Mouse (Mus musculus) lung, postnatal 4 days (tissue): ENCODE measurements around the gene Parvb.

ENCODE experiments used
- DNase-seq, 2 experiments: peaks; one replicate each; pipeline ENCODE4 v3.0.0; 2021

The Parvb gene

DNA sequence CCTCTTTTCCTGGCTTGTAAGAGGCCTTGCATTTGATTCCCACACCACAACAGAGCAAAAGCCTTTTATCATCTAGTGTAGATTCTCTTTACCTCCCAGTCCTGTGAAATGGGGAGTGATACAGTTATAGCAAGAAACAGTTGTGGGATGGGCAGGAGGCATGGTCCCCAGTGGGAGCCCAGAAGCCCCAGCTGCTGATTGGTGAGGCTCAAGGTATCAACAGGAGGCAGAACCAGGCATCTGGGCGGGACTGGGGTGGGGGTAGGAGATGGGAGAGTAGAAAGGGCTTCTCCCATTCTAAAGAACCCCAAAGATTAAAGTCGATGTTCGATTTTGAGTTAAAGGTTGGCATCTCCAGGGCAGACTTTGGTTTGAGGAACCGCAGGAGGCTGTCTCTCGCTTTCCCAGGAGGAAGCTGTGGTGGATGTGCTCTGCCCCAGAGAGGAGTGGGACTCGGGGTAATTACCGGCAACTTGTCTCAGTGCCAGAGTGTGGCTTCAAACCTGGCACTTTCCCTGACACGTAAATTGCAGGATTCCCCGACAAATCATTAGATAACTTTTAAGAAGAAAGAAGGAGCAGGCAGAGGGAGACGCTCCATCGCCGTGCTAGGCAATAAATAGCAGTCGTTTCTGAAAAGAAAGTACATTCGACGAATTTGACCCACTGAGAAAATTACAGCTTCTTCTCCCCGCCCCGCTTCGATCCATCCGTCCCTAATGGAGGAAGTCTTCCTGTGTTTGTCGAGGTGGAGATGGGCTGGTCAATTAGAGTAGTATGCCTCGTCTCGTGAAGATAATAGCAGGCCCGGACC, 13.7 kb upstream of the Parvb start:
- DNase-seq = no peak

- peak; percentile 41 to 63 for DNase-seq
Measured at GRCm38 (mm10) chr15:84218783-84219271, 13.0 kb upstream of the Parvb start.

DNA sequence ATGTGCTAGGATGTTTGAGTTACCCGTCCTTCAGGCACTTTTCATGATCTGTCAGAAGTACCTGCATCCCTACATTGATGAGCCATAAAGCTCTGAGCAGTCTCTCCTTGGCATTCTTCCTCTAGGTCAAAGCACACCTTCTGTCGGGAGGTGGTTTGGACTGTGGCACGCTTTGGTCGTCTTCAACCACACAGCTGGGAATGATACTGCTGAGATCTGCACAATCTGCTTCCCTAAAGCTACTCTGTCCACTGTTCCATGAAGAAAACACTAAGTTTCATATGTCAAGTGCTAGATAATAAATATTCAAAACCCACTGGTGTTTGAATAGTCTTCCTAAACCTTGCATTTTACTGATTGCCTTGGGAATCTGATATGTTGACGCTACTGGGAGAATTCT, 10.3 kb upstream of the Parvb start:
- no peak for DNase-seq

GRCm38 (mm10) chr15:84223423-84223822, 8.4 kb upstream of the Parvb start:
- no peak for DNase-seq

DNA sequence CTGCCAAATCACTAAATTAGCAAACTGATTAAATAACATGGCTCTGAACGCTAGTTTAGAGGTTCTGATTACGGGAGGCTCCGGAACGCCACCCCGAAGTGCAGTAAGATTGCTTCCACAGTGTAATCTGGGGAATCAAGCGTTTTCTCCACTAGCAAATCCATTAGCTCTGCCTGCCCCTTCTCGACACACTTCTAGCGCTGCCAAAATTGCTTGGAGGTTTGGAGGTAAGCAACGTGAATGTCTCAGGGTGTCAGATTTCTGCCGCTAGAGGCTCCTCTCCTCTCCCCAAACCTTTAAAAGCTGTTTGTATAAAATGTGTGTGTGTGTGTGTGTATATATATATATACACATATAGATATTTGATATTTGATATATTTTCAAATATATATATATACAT, 7.1 kb upstream of the Parvb start:
- no peak for DNase-seq

GRCm38 (mm10) chr15:84226918-84227317, 4.9 kb upstream of the Parvb start:
- no peak for DNase-seq

DNA sequence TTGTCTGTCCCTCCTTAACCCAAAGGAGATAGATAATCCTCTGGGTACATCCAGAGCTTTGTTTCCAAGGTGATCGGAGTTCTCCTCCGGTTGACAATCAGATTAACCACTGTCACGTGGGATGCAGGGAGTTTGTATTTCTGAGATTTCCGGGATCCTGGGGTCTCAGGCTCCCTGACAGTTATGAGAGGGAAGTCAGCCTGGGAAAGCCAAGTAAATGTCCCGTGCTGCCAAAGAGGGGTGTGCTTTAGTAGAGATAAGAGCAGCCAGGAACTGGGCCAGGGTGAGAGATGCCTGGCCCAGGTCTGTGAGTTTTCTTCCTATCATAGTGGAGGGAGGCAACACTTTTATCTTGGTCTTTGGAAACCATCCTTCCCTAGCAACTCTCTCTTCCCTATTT, 1.2 kb upstream of the Parvb start:
- DNase-seq = no peak

DNA sequence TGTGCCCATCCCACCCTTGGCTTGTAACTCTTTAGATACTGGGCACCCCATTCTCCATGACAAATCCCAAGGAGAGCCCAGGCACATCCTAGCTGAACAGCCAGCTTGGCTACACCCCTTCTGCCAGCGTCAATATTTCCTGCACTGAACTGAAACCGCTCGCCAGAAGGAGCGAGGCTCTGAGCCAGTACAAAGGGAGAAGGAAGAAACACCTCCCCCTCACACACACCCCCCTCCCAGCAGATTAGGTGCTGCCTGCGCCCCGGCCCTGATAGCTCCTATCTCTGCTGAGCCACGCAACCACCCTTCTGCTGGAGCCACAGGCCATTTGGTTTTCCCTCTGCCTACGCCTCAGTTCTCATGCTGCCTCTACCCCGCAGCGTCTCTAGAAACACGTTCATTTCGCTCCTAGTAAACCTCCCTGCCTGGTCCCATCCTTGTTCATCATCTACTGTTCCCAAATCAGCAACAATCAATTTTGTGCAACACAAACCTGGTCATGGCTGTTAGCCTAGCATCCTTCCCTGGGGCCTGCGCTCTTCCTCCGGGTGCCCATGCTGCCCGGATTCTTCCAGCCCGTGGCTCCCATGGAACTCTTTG, 630 bp upstream of the Parvb start:
- DNase-seq = peak; percentile 60 to 64

GRCm38 (mm10) chr15:84232609-84233008, 766 bp downstream of the Parvb start:
- DNase-seq = no peak

DNA sequence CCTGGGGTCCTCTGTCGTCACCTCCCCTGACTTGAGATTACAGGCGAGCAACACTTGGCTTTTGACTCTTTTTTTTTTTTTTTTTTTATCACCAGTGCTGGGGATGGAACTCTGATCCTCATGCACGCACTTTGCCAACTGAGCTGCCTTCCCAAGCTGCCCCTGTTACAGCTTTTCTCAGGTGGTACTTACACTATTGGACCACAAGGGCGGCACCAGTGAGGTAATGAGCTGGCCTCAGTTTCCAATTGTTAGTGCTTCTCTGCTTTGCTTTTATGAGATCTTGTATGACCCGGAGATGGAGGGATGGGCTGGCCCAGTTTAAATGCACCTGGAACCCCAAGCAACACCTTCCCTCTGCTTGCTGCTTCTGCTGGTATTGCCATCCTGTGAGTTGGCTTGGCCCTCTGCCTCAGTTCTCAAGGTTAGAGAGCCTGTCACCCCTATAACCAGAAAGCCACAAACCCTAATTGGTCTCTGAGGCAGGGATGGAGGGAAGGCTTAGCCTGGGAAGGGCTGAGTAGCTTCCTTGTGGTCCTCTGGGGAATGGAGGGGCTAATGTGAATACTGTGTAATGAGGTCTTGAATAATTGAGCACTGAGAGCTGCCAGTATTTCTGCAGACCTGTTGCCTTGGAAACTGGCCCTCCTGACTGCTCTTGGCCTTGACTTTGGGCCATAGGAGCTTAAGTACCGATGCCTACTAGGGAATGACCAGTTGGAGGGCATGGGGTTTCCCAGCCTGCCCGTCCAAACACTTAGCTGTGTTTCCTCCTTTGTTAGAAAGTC, 3.1 kb downstream of the Parvb start:
- DNase-seq = no peak

- DNase-seq = peak; percentile 80 to 89
Measured at GRCm38 (mm10) chr15:84235646-84236045, 3.8 kb downstream of the Parvb start.

- no peak for DNase-seq
Measured at GRCm38 (mm10) chr15:84238552-84238951, 6.7 kb downstream of the Parvb start.

DNA sequence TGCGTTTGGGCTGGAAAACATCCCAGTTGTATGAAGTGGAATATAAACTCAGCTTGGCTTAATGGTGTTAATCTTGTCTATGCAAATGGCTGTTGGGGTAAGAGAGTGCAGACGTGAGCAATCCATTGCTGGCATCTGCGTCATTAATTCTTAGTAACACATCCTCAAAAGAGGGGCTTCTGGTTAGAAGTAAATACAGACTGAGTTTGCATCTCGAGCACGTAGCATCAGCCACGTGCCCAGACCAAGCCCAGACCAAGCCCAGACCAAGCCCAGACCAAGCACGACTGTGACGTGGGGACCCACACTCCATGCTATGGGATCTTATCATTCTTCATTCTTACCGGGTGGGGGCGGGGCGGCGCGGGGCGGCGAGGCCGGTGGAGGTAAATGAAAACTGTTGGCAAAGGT, 7.2 kb downstream of the Parvb start:
- DNase-seq = no peak

DNA sequence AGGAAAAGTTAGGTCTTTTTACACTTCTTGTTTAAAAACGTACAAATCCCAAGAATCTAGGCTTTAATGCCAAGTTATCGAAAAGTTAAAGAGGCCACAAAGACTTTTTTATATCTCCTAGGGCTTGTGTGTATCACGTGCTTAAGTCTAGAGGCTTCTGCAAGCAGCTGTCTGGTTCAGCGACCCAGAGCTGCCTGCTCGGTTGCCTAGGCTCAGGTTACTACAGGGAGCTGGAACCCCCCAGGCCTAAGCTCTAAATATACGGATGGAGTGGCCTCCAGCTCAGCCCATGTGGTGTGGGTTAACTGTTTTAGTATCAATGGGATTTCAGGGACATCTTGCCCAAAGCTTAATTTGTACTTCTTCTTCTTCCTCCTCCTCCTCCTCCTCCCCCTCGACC, 9.7 kb downstream of the Parvb start:
- DNase-seq = no peak

- DNase-seq = peak in 1 of 2 experiments; percentile 49
Measured at GRCm38 (mm10) chr15:84245104-84245503, 13.3 kb downstream of the Parvb start.

GRCm38 (mm10) chr15:84246195-84246594, 14.4 kb downstream of the Parvb start:
- DNase-seq = no peak

- DNase-seq = no peak
Measured at GRCm38 (mm10) chr15:84247309-84247708, 15.5 kb downstream of the Parvb start.

DNA sequence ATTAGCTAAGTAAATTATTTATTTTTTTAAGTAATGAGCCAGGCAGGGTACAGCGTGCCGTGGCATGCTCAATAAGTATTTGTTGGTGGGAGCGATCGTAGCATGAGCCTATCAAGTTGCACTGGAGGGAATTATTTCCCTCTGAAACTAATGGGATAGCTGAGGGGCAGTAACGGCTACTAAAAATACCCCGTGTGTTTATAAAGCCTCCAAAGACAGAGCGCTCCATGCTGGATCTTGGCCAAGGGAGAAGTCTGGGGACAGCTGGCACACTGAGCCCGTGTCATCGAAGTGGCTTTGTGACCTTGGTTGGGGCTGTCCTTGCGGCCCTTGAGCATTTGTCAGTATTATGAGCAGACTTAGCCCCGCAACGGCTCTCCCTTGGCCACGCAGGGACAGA, 19.4 kb downstream of the Parvb start:
- DNase-seq = peak; percentile 77 to 85

DNA sequence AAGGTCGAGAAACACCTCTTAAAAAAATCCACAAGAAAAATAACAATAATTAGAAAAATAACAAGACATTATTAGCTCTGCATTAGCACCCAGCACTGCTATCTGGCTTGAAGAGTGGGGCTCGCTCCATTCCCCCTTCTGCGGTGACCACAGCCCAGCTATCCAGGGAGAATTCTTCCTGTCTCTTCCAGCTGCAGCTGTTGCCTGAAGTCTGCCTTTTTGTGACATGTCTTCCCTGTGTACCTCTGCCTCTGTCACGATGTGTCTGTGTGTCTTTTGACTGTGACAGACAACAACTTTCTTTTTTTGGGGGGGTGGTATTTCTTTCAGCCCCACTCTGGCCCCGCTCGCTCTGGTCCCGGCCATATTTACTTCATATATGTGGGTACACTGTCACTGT, 20.8 kb downstream of the Parvb start:
- no peak for DNase-seq

DNA sequence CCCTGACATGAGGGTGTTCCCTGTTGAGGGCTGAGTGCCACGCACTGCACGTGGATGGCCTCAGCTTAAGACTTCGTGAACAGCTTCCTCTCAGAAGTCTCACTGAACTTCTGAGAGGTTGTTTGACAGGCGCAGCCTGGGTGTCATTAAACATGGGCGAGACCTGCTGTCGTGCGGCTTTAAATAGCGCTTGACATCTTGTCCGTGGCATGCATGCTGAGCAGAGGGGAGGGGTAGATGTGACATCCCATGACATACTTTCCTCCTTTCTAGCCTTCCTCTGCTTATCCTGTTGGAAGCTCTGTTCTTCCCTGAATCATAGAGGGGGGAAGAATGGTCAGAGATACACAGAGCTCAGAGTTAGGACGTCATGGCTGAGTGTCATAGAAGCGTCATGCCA, 21.9 kb downstream of the Parvb start:
- DNase-seq = peak; percentile 50 to 66

DNA sequence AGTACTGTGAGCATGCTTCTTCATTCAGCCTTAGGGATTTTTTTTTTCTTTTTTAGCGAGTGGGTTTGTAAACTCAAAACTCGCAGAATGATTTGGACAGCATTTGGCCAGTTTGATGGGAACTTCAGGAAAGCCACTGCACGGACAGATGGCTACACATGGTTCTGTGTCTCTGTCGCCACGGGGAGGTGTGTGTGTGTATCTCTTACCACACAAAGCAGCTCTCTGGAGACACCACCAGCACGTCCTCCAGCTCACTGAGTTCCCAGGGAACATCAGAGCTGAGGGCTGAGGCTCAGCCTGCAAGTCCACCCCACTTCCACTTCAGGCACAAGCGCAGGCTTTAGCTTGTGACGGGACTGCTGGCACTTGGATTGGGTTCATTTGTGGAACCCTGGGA, 22.5 kb downstream of the Parvb start:
- DNase-seq = peak in 1 of 2 experiments; percentile 33

- DNase-seq = no peak
Measured at GRCm38 (mm10) chr15:84256254-84256850, 24.5 kb downstream of the Parvb start.

DNA sequence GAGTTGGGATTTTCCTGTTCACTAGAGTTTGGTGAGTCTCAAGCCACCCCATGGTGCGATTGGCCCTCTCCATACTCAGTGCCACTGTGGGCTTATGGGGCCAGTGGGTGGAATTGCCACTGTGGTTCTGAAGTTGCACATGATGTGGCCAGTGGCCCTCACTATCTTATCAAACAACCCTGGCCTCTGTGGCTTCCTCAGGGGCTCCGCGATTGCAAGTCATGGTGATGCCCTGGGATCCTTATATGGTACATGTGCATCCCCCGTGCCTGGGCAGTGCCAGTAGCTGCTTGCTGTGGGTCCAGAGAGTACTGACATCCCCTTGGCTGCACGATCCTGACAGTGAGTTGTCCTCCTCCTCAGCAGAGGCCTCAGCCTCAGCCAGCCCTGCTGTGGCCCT, 25.0 kb downstream of the Parvb start:
- no peak for DNase-seq
